Mouse (Mus musculus) hindbrain, postnatal 0 days (tissue): ENCODE results near the gene Tmem240. TPM values are rescaled to one million over a fixed set of nuclear protein-coding genes. Genes with fewer than 3 reads are reported as not detected.

Experiments
- ATAC-seq: fragments of 200-750 bp; cut with Nextera tagmentation; 2 replicates; pipeline ENCODE4 v1.8.0; 2017; ENCODE audit warnings: mild to moderate bottlenecking, moderate TSS enrichment, moderate library complexity
- DNase-seq: peaks from one replicate; pipeline ENCODE4 v3.0.0-alpha.2; 2015; ENCODE audit warnings: low spot score
- H3K27ac ChIP-seq: fragments of 300-500 bp; sonication (generic); 2 replicates; pipeline ENCODE4 v1.5.1; 2014; ENCODE audit warnings: mild to moderate bottlenecking
- H3K27me3 ChIP-seq: fragments of 300-500 bp; sonication (generic); 2 replicates; pipeline ENCODE4 v1.6.1; 2014; ENCODE audit warnings: low read length, mixed read lengths; ENCODE audit not compliant: insufficient read depth
- H3K36me3 ChIP-seq: fragments of 300-500 bp; sonication (generic); 2 replicates; pipeline ENCODE4 v1.6.1; 2014; ENCODE audit warnings: low read length, mixed read lengths; ENCODE audit not compliant: insufficient read depth
- H3K4me1 ChIP-seq: fragments of 300-500 bp; sonication (generic); 2 replicates; pipeline ENCODE4 v1.6.1; 2014; ENCODE audit warnings: antibody characterized with exemption, low read length, mixed read lengths; ENCODE audit not compliant: insufficient read depth
- H3K4me2 ChIP-seq: fragments of 300-500 bp; sonication (generic); 2 replicates; pipeline ENCODE4 v1.6.1; 2014; ENCODE audit warnings: low read depth, mild to moderate bottlenecking, low read length, moderate library complexity, mixed read lengths
- H3K4me3 ChIP-seq: fragments of 300-500 bp; sonication (generic); 2 replicates; pipeline ENCODE4 v1.5.1; 2014; ENCODE audit warnings: low read length
- H3K9ac ChIP-seq: fragments of 300-500 bp; sonication (generic); replicated peaks from 2 replicates; pipeline ENCODE4 v1.6.1; 2014; ENCODE audit warnings: mild to moderate bottlenecking, low read length, moderate library complexity, mixed read lengths
- H3K9me3 ChIP-seq: fragments of 300-500 bp; sonication (generic); 2 replicates; pipeline ENCODE4 v1.6.1; 2016; ENCODE audit warnings: low read length, mixed read lengths
- CTCF ChIP-seq: IDR thresholded peaks from 2 replicates; pipeline ENCODE4 v1.5.1; 2016; ENCODE audit warnings: antibody characterized with exemption, control low read depth, low read depth
- WGBS: fragments of 180-500 bp; shearing (Covaris S2); extraction: QIAGEN DNeasy Blood & Tissue Kit; methylation state at CpG from one replicate; pipeline ENCODE4 v1.1.7; 2014; 5-methylcytosine and 5-hydroxymethylcytosine counted together
- polyA plus RNA-seq: library from polyadenylated mRNA; unstranded; fragments of >200 nt; fragmentation: Nextera tagmentation; extraction: Ambion mirVana; gene quantifications from 2 replicates; pipeline ENCODE4 v1.2.1, GENCODE M21; 2015
- total RNA-seq: library from RNA; depleted of rRNA; stranded (reverse); fragments of >200 nt; gene quantifications from 2 replicates; pipeline ENCODE4 v1.2.3, GENCODE M21; 2014

Gene Tmem240
- total and polyA plus RNA-seq, 2 experiments from 2014 or later, result 33.6 to 82.2 TPM

GRCm38 (mm10) chr4:155775855-155776254 lies 41.3 kb downstream of the Tmem240 start:
- H3K9me3 ChIP-seq, result no peaks in the 10 kb centered on the region
- H3K4me2 ChIP-seq, result no peak overlapping the region
- H3K4me1 ChIP-seq, result peaks cover 8% of the 10 kb centered on the region; the same call in 1 of the 2 replicates
- ATAC-seq (no peak), DNase-seq (no peak)
- H3K36me3 ChIP-seq, result no peaks in the 10 kb centered on the region
- WGBS, result 62% methylated on average over 3 of the region's 3 CpGs
- peak overlapping the region; percentile 77; the same call in 1 of the 2 replicates for H3K27ac ChIP-seq
- H3K4me3 ChIP-seq, result no peak overlapping the region
- no peak for TF ChIP-seq CTCF
- H3K27me3 ChIP-seq, result no peaks in the 10 kb centered on the region
- no peak overlapping the region for H3K9ac ChIP-seq

- ATAC-seq (no peak), DNase-seq (no peak)
- H3K27ac ChIP-seq, result no peak overlapping the region
- no peak for TF ChIP-seq CTCF
- H3K4me1 ChIP-seq, result peaks cover 8% of the 10 kb centered on the region; the same call in 1 of the 2 replicates
- no peak overlapping the region for H3K4me3 ChIP-seq
- no peaks in the 10 kb centered on the region for H3K9me3 ChIP-seq
- no peaks in the 10 kb centered on the region for H3K36me3 ChIP-seq
- H3K9ac ChIP-seq, result no peak overlapping the region
- WGBS, result 23% methylated on average over 2 of the region's 2 CpGs
- no peak overlapping the region for H3K4me2 ChIP-seq
- H3K27me3 ChIP-seq, result no peaks in the 10 kb centered on the region
Measured at GRCm38 (mm10) chr4:155776704-155777335, 42.2 kb downstream of the Tmem240 start.

DNA sequence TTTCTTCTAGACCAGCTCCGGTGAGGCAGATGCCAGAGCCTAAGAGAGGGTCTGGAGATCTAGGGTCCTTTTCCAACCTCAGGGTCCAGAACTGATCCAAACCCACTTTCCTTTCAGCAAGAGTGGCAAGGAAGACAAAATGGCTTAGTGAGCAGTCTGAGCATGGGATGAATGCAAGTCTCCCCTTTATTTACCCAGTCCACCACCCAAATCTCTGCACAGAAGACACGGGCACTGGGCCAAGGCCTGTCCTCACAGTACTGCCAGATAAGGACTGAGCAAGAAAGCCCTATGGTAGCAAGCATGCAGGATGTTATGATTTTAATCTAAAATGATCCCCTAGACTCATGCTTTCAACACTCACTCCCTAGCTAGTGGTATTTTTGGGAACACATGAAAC lies 43.2 kb downstream of the Tmem240 start:
- Histone ChIP-seq H3K4me3 (no peak overlapping the region), H3K27me3 (no peaks in the 10 kb centered on the region), H3K9ac (no peak overlapping the region), H3K9me3 (no peaks in the 10 kb centered on the region), H3K27ac (0 out of 2 replicates have a peak overlapping the region, but pooled peaks have one; percentile 27), H3K36me3 (no peaks in the 10 kb centered on the region), H3K4me1 (peaks cover 8% of the 10 kb centered on the region; the same call in 1 of the 2 replicates), H3K4me2 (no peak overlapping the region)
- TF ChIP-seq CTCF, result no peak
- DNase-seq (no peak), ATAC-seq (no peak)
- WGBS, result 77% methylated on average over 2 of the region's 2 CpGs

DNA sequence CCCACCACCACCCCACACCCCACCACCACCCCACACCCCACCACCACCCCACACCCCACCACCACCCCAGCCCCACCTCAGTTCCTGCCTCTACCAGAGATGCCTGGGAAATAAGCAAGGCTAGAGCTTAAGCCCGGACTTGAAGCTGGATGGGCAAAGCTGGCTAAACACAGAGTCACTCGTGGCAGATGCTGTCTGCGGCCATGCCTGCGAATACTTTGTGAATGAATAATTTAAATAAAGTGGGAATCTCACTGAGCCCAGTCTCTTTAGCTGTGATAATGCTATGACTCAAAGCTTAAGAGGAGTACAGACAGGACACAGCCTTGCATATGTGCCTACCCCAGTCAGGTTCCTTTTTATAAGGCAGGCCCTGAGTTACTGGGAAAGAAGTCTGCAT lies 44.9 kb downstream of the Tmem240 start:
- Histone ChIP-seq H3K36me3 (no peaks in the 10 kb centered on the region), H3K4me1 (peaks cover 8% of the 10 kb centered on the region; the same call in 1 of the 2 replicates), H3K9ac (no peak overlapping the region), H3K27me3 (no peaks in the 10 kb centered on the region), H3K27ac (no peak overlapping the region), H3K4me3 (no peak overlapping the region), H3K4me2 (no peak overlapping the region), H3K9me3 (no peaks in the 10 kb centered on the region)
- TF ChIP-seq CTCF, result no peak
- DNase-seq (no peak), ATAC-seq (no peak)
- 85% methylated on average over 4 of the region's 4 CpGs for whole genome bisulfite sequencing

DNA sequence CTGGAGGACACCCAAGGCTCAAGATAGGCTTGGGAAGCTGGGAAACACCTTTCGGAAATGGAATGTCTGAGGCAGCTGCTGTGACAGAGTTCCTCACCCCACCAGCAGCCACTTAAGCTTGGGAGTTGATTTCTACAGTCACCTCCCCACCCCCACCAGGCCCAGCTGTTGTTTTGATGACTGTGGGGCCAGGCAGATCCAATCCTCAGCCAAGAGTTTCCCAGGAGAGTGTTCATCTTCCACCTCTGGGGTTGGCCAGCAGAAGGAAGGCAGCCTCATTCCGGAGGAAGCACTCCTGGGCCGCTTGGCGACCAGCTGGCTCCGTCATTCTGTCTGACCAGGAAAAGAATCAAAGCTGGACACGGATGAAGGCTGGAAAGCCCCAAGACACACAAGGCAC lies 46.3 kb downstream of the Tmem240 start:
- DNase-seq (peak; percentile 48), ATAC-seq (no peak)
- H3K4me2 ChIP-seq, result no peak overlapping the region
- H3K4me1 ChIP-seq, result no peaks in the 10 kb centered on the region; the same call in 1 of the 2 replicates
- no peak overlapping the region for H3K9ac ChIP-seq
- 16% methylated on average over 6 of the region's 6 CpGs for WGBS
- no peaks in the 10 kb centered on the region for H3K36me3 ChIP-seq
- no peak overlapping the region for H3K27ac ChIP-seq
- no peak overlapping the region for H3K4me3 ChIP-seq
- H3K9me3 ChIP-seq, result no peaks in the 10 kb centered on the region
- H3K27me3 ChIP-seq, result no peaks in the 10 kb centered on the region
- no peak for TF ChIP-seq CTCF

GRCm38 (mm10) chr4:155783486-155784080 lies 49.0 kb downstream of the Tmem240 start:
- 30% methylated on average over 16 of the region's 16 CpGs for WGBS
- H3K4me3 ChIP-seq, result peak overlapping the region; percentile 50
- 0 out of 2 replicates have a peak, but pooled peaks have one; percentile 4 for ATAC-seq
- no peak for TF ChIP-seq CTCF
- H3K4me2 ChIP-seq, result peak overlapping the region; percentile 61
- H3K4me1 ChIP-seq, result no peaks in the 10 kb centered on the region; the same call in 1 of the 2 replicates
- no peaks in the 10 kb centered on the region for H3K9me3 ChIP-seq
- no peaks in the 10 kb centered on the region for H3K27me3 ChIP-seq
- peak overlapping the region; percentile 67 for H3K9ac ChIP-seq
- no peak for DNase-seq
- H3K36me3 ChIP-seq, result no peaks in the 10 kb centered on the region
- peak overlapping the region; percentile 83 for H3K27ac ChIP-seq

DNA sequence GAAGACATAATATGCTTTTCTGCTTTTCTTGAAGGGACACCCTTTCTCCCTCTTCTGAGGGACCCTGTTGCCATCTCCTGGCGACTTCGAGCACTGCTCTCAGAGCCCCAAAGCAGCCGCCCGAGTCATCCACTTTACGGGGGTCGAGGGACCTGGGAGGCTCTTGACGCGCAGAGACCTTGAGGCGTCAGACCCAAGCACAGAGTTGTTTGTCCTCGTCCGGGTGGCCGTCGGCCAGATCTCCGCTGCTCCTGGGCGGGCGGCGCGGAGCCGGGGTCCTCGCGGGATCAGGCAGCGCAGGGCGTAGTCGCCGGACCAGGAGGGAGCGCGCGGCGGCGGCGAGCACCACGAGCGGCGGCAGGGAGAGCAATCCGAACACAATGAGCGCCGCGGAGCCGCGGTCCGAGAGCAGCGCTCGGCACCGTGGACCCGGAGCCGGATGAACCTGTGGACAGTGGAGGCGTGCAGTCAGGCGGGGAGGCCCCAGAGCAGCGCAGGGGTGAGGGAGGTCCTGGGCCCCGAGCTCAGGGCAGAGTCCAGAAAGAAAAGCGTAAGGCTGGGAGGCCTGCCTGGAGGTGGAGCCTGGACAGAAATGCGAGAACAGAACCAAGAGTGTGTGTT lies 49.6 kb downstream of the Tmem240 start:
- DNase-seq, result peak; percentile 91
- peak; percentile 80 for TF ChIP-seq CTCF
- Histone ChIP-seq H3K36me3 (no peaks in the 10 kb centered on the region), H3K4me3 (peak overlapping the region; percentile 50), H3K4me1 (no peaks in the 10 kb centered on the region; the same call in 1 of the 2 replicates), H3K9ac (peak overlapping the region; percentile 67), H3K9me3 (no peaks in the 10 kb centered on the region), H3K27me3 (no peaks in the 10 kb centered on the region), H3K27ac (peak overlapping the region; percentile 83), H3K4me2 (peak overlapping the region; percentile 61)
- ATAC-seq, result peak; percentile 93
- WGBS, result 3% methylated on average over 52 of the region's 52 CpGs
